ENCODE assay signal across 18 mouse cellular contexts in genomic region chr4:150013805-150014204, GRCm38 (mm10).
"Had no signal": no experiment of that assay in that cellular context is flagged by ENCODE, and none has a peak within 500 bp of the region (broad histone marks: within the 10 kb centered on the region; RNA-seq: fewer than 3 reads in every experiment).

No protein-coding gene starts in this region.

- H3K9me3 ChIP-seq: limb, embryonic 10.5 days; limb, embryonic 13.5 days; liver, embryonic 13.5 days; lung, embryonic 15.5 days; midbrain, embryonic 12.5 days; midbrain, embryonic 15.5 days; neural tube, embryonic 12.5 days; neural tube, embryonic 15.5 days; stomach, embryonic 15.5 days had no signal

- H3K27ac ChIP-seq: kidney, postnatal 0 days; limb, embryonic 10.5 days; limb, embryonic 13.5 days; liver, embryonic 13.5 days; lung, embryonic 15.5 days; midbrain, embryonic 12.5 days; midbrain, embryonic 15.5 days; neural tube, embryonic 12.5 days; neural tube, embryonic 15.5 days; stomach, embryonic 15.5 days had no signal

- H3K9ac ChIP-seq: limb, embryonic 13.5 days; liver, embryonic 13.5 days; lung, embryonic 15.5 days; midbrain, embryonic 12.5 days; midbrain, embryonic 15.5 days; neural tube, embryonic 12.5 days; neural tube, embryonic 15.5 days; stomach, embryonic 15.5 days had no signal

- ATAC-seq: inflammation-experienced regulatory T-cells, adult 6 months; midbrain, embryonic 15.5 days had no signal

- H3K4me3 ChIP-seq: limb, embryonic 10.5 days; limb, embryonic 13.5 days; liver, embryonic 13.5 days; lung, embryonic 15.5 days; midbrain, embryonic 12.5 days; midbrain, embryonic 15.5 days; neural tube, embryonic 12.5 days; neural tube, embryonic 15.5 days; stomach, embryonic 15.5 days had no signal

- H3K4me2 ChIP-seq: limb, embryonic 13.5 days; liver, embryonic 13.5 days; lung, embryonic 15.5 days; midbrain, embryonic 12.5 days; midbrain, embryonic 15.5 days; neural tube, embryonic 12.5 days; neural tube, embryonic 15.5 days; stomach, embryonic 15.5 days had no signal

- H3K27me3 ChIP-seq: limb, embryonic 13.5 days; liver, embryonic 13.5 days; lung, embryonic 15.5 days; neural tube, embryonic 15.5 days; stomach, embryonic 15.5 days had no signal

- DNase-seq: liver, embryonic 13.5 days; lung, postnatal 10 days; lung, postnatal 36 days; right cerebral cortex, adult 18-20 months; right cerebral cortex, postnatal 14 days; right cerebral cortex, postnatal 4 days; spleen, adult 18-20 months; thymus, postnatal 4 days had no signal

- H3K36me3 ChIP-seq: limb, embryonic 10.5 days; limb, embryonic 13.5 days; liver, embryonic 13.5 days; lung, embryonic 15.5 days; midbrain, embryonic 12.5 days; midbrain, embryonic 15.5 days; neural tube, embryonic 12.5 days; neural tube, embryonic 15.5 days; stomach, embryonic 15.5 days had no signal

- H3K4me1 ChIP-seq: midbrain, embryonic 12.5 days had no signal
